Mouse (Mus musculus) liver, adult (tissue): ENCODE measurements around the gene Dars.

ENCODE experiments used
- GATA4 ChIP-seq: IDR thresholded peaks from 2 replicates; pipeline ENCODE4 v1.6.1; 2014; ENCODE audit warnings: mild to moderate bottlenecking, low read length; ENCODE audit not compliant: insufficient replicate concordance

Gene Dars

GRCm38 (mm10) chr1:128438526-128438925, 21.4 kb upstream of the Dars start:
- TF ChIP-seq GATA4 = no peak

DNA sequence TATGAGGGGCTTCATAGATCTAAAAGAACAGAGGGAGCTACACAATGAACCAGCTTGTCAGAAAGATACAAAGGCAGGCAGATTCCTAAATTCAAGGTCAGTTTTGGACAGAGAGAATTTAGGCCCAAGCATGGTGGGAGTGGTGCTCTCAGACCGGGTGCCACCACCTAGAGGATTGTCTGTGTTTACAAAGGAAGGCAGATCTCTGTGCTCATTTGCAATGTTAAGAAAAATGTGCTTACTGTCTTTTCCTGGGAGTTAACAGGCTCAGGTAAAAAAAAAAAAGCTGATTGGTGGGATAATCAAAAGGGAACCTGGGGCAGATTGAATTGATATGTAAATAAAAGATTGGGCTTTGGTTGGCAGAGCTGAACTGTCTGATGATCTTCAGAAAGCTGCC, 20.1 kb upstream of the Dars start:
- TF ChIP-seq GATA4 = no peak

DNA sequence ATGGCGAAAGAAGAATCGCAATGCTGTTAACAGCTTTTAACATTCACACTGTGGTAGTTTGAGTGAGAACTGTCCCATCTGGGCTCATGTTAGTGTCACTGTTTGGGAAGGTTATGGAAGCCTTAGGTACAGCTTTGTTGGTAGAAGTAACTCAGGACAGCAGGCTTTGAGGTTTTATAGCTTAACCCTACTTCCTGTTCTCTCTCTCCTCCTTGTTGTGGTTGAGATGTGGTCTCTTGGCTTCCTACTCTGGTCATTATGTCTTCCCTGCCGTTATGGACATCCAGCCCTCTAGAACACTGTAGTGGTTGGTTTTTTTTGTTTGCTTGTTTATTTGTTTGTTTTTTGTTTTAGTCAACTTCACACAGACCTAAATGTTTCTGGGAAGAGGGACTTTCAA, 18.8 kb upstream of the Dars start:
- no peak for TF ChIP-seq GATA4

DNA sequence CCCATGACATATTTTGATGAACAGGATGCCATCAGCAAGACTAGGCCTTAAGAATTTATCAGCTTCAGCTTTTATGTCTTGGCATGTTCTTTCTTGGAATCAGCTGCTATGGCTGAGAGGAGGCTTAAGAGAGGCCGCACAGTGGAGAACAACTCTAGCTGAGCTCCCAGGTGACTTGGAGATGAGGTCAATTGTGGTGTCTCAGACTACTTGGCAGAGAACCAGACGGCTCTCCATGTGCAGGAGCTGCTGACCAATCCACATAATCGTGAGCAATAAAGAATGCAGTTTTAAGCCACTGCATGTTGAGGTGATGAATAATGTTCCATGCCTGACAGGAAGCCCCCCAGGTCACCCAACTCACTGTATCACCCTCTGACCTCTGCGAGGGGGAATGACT, 18.4 kb upstream of the Dars start:
- no peak for TF ChIP-seq GATA4

GRCm38 (mm10) chr1:128424928-128425327, 7.8 kb upstream of the Dars start:
- TF ChIP-seq GATA4 = no peak

- no peak for TF ChIP-seq GATA4
Observed at GRCm38 (mm10) chr1:128417533-128417888, 343 bp upstream of the Dars start.

DNA sequence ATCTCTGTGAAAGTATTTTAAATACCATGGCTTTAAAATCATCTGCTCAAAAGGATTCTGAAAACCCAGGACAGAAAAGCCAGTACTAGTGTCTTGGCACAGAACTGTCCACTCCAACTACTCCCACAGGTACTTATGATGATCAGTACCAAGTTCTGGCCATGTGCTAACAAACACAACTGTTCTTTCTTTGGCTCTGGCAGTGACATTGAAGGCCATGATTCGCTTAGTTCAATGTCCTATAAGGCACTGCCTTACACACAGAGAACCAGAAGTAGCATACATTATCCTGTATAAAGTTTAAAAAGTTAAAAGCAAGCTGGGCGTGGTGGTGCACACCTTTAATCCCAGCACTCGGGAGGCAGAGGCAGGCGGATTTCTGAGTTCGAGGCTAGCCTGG, 6.0 kb downstream of the Dars start:
- no peak for TF ChIP-seq GATA4

DNA sequence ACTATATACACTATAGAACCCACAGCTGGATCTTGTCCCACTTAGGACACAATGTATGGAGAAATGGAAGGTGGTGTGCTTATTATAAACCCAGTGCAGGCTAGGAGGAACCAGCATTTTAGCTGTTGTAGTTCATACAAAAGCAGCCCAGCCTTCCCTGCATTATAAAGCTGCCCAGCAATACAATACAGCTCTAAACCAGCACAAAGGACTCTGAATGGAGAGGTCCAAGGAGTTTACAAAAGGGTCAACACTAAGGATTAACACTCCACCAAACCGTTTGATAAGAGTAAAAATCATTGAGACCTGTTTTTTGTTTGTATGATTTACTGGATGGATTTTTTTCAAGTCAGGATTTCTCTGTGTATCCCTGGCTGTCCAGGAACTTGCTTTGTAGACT, 10.3 kb downstream of the Dars start:
- no peak for TF ChIP-seq GATA4

GRCm38 (mm10) chr1:128405675-128406074, 11.5 kb downstream of the Dars start:
- no peak for TF ChIP-seq GATA4

- no peak for TF ChIP-seq GATA4
Observed at GRCm38 (mm10) chr1:128405041-128405481, 12.1 kb downstream of the Dars start.

GRCm38 (mm10) chr1:128400926-128401325, 16.2 kb downstream of the Dars start:
- TF ChIP-seq GATA4 = no peak

DNA sequence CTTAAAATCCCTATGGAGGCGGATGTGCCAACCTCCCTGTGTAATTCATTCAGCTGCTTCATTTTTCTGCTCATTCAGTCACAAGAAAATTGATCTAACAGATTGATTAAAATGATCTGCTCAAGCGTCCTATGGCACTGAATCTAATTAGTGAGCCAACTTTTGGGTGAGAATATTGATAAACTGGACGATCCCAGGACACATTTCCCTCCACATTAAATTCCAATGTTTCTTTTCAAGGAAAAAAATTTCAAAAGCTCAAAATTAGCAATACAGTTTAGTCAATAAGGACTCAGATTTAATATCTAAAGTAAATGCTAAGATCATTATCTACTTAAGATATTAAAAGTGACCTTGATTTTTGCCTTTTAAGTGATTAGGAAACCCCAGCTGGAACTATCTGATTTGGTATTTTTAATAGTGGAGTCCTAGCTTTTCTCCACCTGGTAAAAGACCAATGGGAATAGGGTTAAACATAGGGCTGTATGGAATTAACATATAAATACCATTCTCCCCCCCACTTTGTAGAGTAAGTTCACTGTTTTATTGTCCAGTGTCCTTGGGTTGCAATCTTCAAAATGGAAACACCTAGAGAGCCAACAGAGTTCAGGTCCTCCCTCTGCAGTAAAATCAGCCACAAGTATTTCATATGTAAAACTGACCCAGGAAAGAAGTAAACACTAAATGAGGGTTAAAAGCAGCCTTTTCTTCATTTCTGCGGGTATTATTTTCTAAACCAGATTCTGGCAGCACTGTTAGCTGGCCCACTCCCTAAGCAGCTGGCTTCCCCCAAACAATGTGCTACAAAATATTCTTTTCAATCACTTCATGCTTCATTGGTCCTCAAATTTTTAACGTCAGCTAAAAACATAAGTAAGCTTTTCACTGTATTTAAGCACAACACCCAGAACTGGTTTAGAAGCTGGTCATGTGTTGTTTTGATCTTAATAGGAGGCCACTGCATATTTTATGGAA, 16.9 kb downstream of the Dars start:
- TF ChIP-seq GATA4 = no peak

DNA sequence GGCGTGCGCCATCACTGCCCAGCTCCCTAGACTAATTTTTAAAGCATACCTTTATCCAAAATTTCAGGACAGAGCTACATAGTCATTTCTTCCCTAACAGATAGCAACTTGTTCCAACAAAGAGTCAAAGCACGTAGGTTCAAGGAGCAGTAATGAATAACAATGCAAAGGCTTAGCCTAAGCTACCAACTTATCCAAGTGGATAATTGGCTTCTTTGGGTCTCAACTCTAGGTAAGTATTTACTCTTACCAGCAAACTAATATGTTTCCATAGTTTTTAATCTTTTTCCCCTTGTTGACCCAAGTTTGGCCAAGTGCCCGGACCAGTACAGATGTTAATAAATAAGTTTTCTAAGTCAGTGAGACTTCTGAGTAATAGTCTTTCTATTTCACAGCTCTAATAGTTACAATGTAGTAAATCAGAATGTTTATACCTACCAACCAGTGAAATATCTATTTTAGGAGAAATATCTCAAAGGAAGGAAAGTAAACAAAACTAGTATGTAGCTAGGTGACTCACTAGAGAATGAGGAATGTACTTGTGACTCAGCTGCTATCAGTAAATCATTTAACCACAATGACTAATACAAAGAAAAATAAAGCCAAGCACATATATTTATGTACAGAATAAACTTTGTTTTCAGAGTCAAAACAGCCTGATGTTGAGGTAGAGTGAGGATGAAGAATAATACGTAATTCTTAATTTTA, 18.3 kb downstream of the Dars start:
- TF ChIP-seq GATA4 = no peak

DNA sequence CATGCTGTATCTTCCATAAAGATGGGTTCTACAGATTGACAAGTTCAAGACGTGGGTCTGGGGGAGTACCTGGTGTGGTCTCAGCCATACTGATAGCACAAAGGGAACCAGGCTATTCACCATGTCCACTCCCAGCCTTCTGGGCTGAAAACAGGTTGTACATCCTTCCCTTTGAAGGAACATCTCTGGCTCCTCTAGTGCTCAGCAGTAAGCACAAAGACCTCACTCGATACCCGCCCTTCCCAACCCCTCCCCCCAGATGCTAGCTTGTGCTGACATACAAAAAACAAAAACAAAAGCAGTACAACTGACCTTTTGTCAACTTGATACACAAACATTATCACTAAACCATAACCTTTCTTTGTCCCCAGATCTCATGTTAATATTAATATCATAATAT, 22.5 kb downstream of the Dars start:
- no peak for TF ChIP-seq GATA4

GRCm38 (mm10) chr1:128392382-128392781, 24.8 kb downstream of the Dars start:
- no peak for TF ChIP-seq GATA4

DNA sequence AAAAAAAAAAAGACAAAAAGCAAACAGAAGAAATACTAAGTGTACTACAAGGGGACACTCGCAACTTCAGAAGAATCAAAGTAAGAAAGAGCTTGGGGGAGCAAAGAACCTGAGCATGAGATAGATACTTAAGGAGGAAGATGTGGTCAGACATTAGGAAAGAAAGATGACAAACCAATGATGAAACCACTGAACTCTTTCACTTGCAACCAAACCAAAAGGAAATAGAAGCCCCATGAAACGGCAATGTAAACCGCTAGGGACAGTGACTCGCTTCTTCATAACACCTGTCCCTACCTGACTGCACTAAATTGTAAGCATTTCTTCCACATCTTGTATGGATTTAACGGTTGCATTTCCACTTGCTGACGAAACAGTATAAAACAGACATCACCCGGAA, 30.7 kb downstream of the Dars start:
- no peak for TF ChIP-seq GATA4
